Mouse (Mus musculus): Measurements from ENCODE around the gene Hdac4.

- TF ChIP-seq CTCF (IDR thresholded peaks at IDR 0.05; ENCODE audit: borderline replicate concordance, insufficient read depth, low read length) (no peak), POLR2A (IDR thresholded peaks at IDR 0.05; ENCODE audit: low read depth, low read length) (no peak)
Observed at GRCm38 (mm10) chr1:92102825-92103224, 92.7 kb downstream of the Hdac4 start.
